8 mouse cellular contexts compared by ENCODE assay signal in genomic region chr13:23990928-23991327, GRCm38 (mm10). TPM values are rescaled to one million over a fixed set of nuclear protein-coding genes. Genes with fewer than 3 reads are reported as not detected.
A peak's percentile ranks its signal among the peaks of the same experiment; 100 is the strongest.
DNase-seq lines count a peak whose midpoint lies in the region; ATAC-seq and TF ChIP-seq lines count a peak whose summit lies in the region.
"Had no signal": no experiment of that assay in that cellular context is flagged by ENCODE, and none has a peak within 500 bp of the region (broad histone marks: within the 10 kb centered on the region; RNA-seq: fewer than 3 reads in every experiment).

TSS of gene Scgn (minus strand) at chr13:23991214.

- H3K9ac ChIP-seq in ES-E14 (ENCODE audit: insufficient read depth, low read depth, low read length, poor library complexity, severe bottlenecking), result no peak within 1 kb of the TSS
- H3K9ac ChIP-seq in midbrain, embryonic 15.5 days, result peak within 1 kb of the TSS; percentile 38; the same call in 1 of the 2 replicates
- H3K9ac ChIP-seq: heart, embryonic 15.5 days had no signal

- DNase-seq in CD4-positive helper T cell, adult 2 months (ENCODE audit: low read depth, low spot score), result peak; percentile 4
- peak; percentile 68 for DNase-seq in ES-E14 (ENCODE audit: low read depth, low spot score)
- DNase-seq in embryonic facial prominence, embryonic 10.5 days (ENCODE audit: low spot score), result peak; percentile 84
- DNase-seq in hindbrain, embryonic 10.5 days (ENCODE audit: low spot score), result peak; percentile 72
- peak; percentile 21 for DNase-seq in left cerebral cortex, postnatal 4 days
- peak; percentile 36 for DNase-seq in thymus, postnatal 14 days

- peak; percentile 56 for ATAC-seq in midbrain, embryonic 15.5 days (replicated peaks)

- no peak within 1 kb of the TSS for H3K27ac ChIP-seq in ES-E14 (ENCODE audit: insufficient read depth, low read depth, low read length, poor library complexity, severe bottlenecking)
- no peak within 1 kb of the TSS for H3K27ac ChIP-seq in embryonic facial prominence, embryonic 10.5 days (replicated peaks)
- H3K27ac ChIP-seq in hindbrain, embryonic 10.5 days, result no peak within 1 kb of the TSS
- H3K27ac ChIP-seq in midbrain, embryonic 15.5 days, result no peak within 1 kb of the TSS
- H3K27ac ChIP-seq: heart, embryonic 15.5 days had no signal

- in situ Hi-C loops in ES-E14 (cut with MboI; ENCODE audit: low sequenced_read_pairs in 2 of 2, unreplicated experiment in 2 of 2), result no loop called here

- H3K4me2 ChIP-seq in midbrain, embryonic 15.5 days, result peak within 1 kb of the TSS; percentile 84
- H3K4me2 ChIP-seq: heart, embryonic 15.5 days had no signal

- peak within 1 kb of the TSS; percentile 30 to 43; a peak in 2 of 4 replicates for H3K4me3 ChIP-seq in ES-E14 (ENCODE audit: insufficient read depth in 1 of 2, low read depth in 1 of 2, low read length in 2 of 2, poor library complexity in 1 of 2, severe bottlenecking in 1 of 2)
- peak within 1 kb of the TSS; percentile 33 for H3K4me3 ChIP-seq in embryonic facial prominence, embryonic 10.5 days
- peak within 1 kb of the TSS; percentile 42 for H3K4me3 ChIP-seq in hindbrain, embryonic 10.5 days
- peak within 1 kb of the TSS; percentile 35 for H3K4me3 ChIP-seq in midbrain, embryonic 15.5 days
- H3K4me3 ChIP-seq: heart, embryonic 15.5 days had no signal

- intact Hi-C loops in left cerebral cortex, postnatal 4 days (cut with DNase I), result no loop called here

- no peaks in the 10 kb centered on the region for H3K36me3 ChIP-seq in ES-E14 (ENCODE audit: control insufficient read depth, insufficient read depth, low read length, poor library complexity, severe bottlenecking)
- H3K36me3 ChIP-seq in embryonic facial prominence, embryonic 10.5 days (replicated peaks), result no peaks in the 10 kb centered on the region
- H3K36me3 ChIP-seq in hindbrain, embryonic 10.5 days, result no peaks in the 10 kb centered on the region
- no peaks in the 10 kb centered on the region for H3K36me3 ChIP-seq in midbrain, embryonic 15.5 days (replicated peaks)
- H3K36me3 ChIP-seq: heart, embryonic 15.5 days had no signal

- no peaks in the 10 kb centered on the region for H3K9me3 ChIP-seq in ES-E14 (ENCODE audit: control insufficient read depth, insufficient read depth, low read depth, low read length)
- no peaks in the 10 kb centered on the region for H3K9me3 ChIP-seq in embryonic facial prominence, embryonic 10.5 days
- H3K9me3 ChIP-seq in hindbrain, embryonic 10.5 days, result no peaks in the 10 kb centered on the region
- H3K9me3 ChIP-seq in midbrain, embryonic 15.5 days, result no peaks in the 10 kb centered on the region
- H3K9me3 ChIP-seq: heart, embryonic 15.5 days had no signal

- under 1% methylated on average over 20 of the region's 20 CpGs for WGBS in embryonic facial prominence, embryonic 10.5 days
- under 1% methylated on average over 20 of the region's 20 CpGs for WGBS in hindbrain, embryonic 10.5 days
- WGBS in midbrain, embryonic 15.5 days, result under 1% methylated on average over 20 of the region's 20 CpGs

- H3K4me1 ChIP-seq in ES-E14 (ENCODE audit: control insufficient read depth in 2 of 2, insufficient read depth in 2 of 2, low read length in 2 of 2, poor library complexity in 1 of 2), result peaks cover 12 to 14% of the 10 kb centered on the region in 2 experiments; a peak in 2 of 4 replicates
- H3K4me1 ChIP-seq in embryonic facial prominence, embryonic 10.5 days, result peaks cover 7% of the 10 kb centered on the region
- H3K4me1 ChIP-seq in hindbrain, embryonic 10.5 days (replicated peaks), result peaks cover 9% of the 10 kb centered on the region
- peaks cover 11% of the 10 kb centered on the region for H3K4me1 ChIP-seq in midbrain, embryonic 15.5 days
- H3K4me1 ChIP-seq: heart, embryonic 15.5 days had no signal

- peaks cover 40% of the 10 kb centered on the region for H3K27me3 ChIP-seq in embryonic facial prominence, embryonic 10.5 days (replicated peaks; ENCODE audit: low read depth, poor library complexity, severe bottlenecking)
- peaks cover 39% of the 10 kb centered on the region for H3K27me3 ChIP-seq in hindbrain, embryonic 10.5 days (ENCODE audit: insufficient read depth, poor library complexity, severe bottlenecking)
- peaks cover 21% of the 10 kb centered on the region for H3K27me3 ChIP-seq in midbrain, embryonic 15.5 days (replicated peaks)

TF ChIP-seq in ES-E14, 5 proteins besides CTCF, POLR2A, EP300 and RAD21:
- no peak for TF ChIP-seq ZC3H11A (IDR thresholded peaks at IDR 0.05; ENCODE audit: borderline replicate concordance, low read depth, low read length)
- no peak for TF ChIP-seq HCFC1 (IDR thresholded peaks at IDR 0.05; ENCODE audit: borderline replicate concordance, insufficient read depth, low read length)
- no peak for TF ChIP-seq MAFK (IDR thresholded peaks at IDR 0.05; ENCODE audit: insufficient read depth, low read depth, low read length)
- TF ChIP-seq CHD2 (IDR thresholded peaks at IDR 0.05; ENCODE audit: low read depth, low read length), result no peak
- TF ChIP-seq ZNF384 (IDR thresholded peaks at IDR 0.05; ENCODE audit: low read depth, low read length), result no peak

RNA-seq across cellular contexts. Expression of gene Scgn, which starts in this region (rescaled TPM):
- total RNA-seq in ES-E14 (2012; rRNA removed), result not detected in 2 replicates
- 0.14 and 0.31 TPM in 2 replicates for polyA plus RNA-seq in embryonic facial prominence, embryonic 10.5 days (2016; fragmentation: Nextera tagmentation; extraction: Ambion mirVana)
- polyA plus RNA-seq in hindbrain, embryonic 10.5 days (2016; fragmentation: Nextera tagmentation; extraction: Ambion mirVana), result not detected in 2 replicates
- total RNA-seq in left cerebral cortex, postnatal 4 days (2021), result under 1 TPM; 0.26 to 0.58 TPM
- polyA plus RNA-seq in midbrain, embryonic 15.5 days (2015; fragmentation: Nextera tagmentation; extraction: Ambion mirVana), result 1.1 and 1.5 TPM in 2 replicates
- polyA plus RNA-seq: heart, embryonic 15.5 days had no signal

Comparison
In these comparisons a context has a peak if more than half of its experiments do, and no peak if none do; other contexts are left out.
1. Peak in DNase-seq and H3K4me3 ChIP-seq in ES-E14; RNA of the gene not detected or under 1 TPM.
2. Peak in DNase-seq and H3K4me3 ChIP-seq in embryonic facial prominence, embryonic 10.5 days; RNA of the gene not detected or under 1 TPM.
3. Peak in DNase-seq and H3K4me3 ChIP-seq in hindbrain, embryonic 10.5 days; RNA of the gene not detected or under 1 TPM.
4. Peak in DNase-seq in left cerebral cortex, postnatal 4 days; RNA of the gene not detected or under 1 TPM.
5. DNase-seq: peak in every context shown above with its lines; median percentile 84 in embryonic facial prominence, embryonic 10.5 days; 72 in hindbrain, embryonic 10.5 days; 68 in ES-E14; 36 in thymus, postnatal 14 days; 21 in left cerebral cortex, postnatal 4 days; 4 in CD4-positive helper T cell, adult 2 months.